Mouse (Mus musculus): ENCODE results near the gene Vcl. TPM values are rescaled to one million over a fixed set of nuclear protein-coding genes. Genes with fewer than 3 reads are reported as not detected.
A peak's percentile ranks its signal among the peaks of the same experiment; 100 is the strongest.

Vcl gene
- polyA plus RNA-seq, 1 experiment, result 23.9 TPM

DNA sequence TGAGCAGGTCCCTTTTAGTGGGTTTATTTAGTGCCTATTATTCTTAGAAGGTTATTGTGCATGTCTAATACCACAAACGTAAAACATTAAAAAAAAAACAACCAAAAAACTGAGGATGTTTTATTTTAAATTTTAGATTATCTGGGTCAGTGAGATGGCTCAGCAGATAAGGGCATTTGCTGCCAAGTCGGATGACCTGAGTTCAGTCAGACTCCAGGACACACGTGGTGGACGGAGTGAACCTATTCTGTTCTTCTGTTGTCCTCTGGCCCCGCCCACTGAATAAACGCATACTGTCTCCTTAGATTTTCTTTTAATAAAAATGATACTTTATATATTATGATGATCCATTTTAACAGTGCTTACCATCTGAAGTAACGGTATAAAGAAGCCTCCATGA lies 124.4 kb downstream of the Vcl start:
- no peak for TF ChIP-seq POLR2A (IDR thresholded peaks at IDR 0.05; ENCODE audit: borderline replicate concordance, insufficient read depth, low read length)
- TF ChIP-seq CTCF (IDR thresholded peaks at IDR 0.05; ENCODE audit: borderline replicate concordance, insufficient read depth, low read depth, low read length), result no peak
- Histone ChIP-seq H3K4me3 (replicated peaks; ENCODE audit: insufficient read depth, low read depth, low read length) (no peak overlapping the region), H3K27me3 (ENCODE audit: control insufficient read depth, insufficient read depth, low read length) (no peaks in the 10 kb centered on the region), H3K27ac (ENCODE audit: insufficient read depth, low read length) (no peak overlapping the region), H3K4me1 (ENCODE audit: control insufficient read depth, insufficient read depth, low read length) (no peaks in the 10 kb centered on the region)
- DNase-seq, result peak in 1 of 2 experiments; percentile 24
- whole genome bisulfite sequencing, result 63% methylated on average over 7 of the region's 7 CpGs

DNA sequence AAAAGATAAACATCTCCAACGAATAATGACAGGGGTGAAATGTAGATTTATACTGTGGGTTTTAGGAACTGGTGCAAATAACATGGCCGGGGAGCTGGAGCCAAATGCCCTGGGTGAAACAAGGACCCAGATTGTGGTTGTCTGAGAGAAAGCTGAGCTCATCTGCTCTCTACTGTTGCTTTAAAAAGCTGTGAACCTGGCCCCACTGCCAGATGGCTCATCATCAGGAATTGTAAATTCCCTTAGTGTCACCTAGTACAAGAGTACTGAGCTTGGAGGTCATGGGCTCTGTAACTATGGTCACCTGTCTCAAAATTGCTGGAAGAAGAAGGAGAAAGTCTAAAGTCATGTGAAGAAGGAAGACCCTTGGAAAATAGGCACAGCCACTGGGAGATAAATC lies 129.8 kb downstream of the Vcl start:
- no peak for DNase-seq
- TF ChIP-seq POLR2A (IDR thresholded peaks at IDR 0.05; ENCODE audit: borderline replicate concordance, insufficient read depth, low read length), result no peak
- no peak for TF ChIP-seq CTCF (IDR thresholded peaks at IDR 0.05; ENCODE audit: borderline replicate concordance, insufficient read depth, low read depth, low read length)
- WGBS, result 81% methylated on average over 2 of the region's 2 CpGs
- H3K4me1 ChIP-seq (ENCODE audit: control insufficient read depth, insufficient read depth, low read length), result no peaks in the 10 kb centered on the region
- no peaks in the 10 kb centered on the region for H3K27me3 ChIP-seq (ENCODE audit: control insufficient read depth, insufficient read depth, low read length)
- no peak overlapping the region for H3K27ac ChIP-seq (ENCODE audit: insufficient read depth, low read length)
- no peak overlapping the region for H3K4me3 ChIP-seq (replicated peaks; ENCODE audit: insufficient read depth, low read depth, low read length)

DNA sequence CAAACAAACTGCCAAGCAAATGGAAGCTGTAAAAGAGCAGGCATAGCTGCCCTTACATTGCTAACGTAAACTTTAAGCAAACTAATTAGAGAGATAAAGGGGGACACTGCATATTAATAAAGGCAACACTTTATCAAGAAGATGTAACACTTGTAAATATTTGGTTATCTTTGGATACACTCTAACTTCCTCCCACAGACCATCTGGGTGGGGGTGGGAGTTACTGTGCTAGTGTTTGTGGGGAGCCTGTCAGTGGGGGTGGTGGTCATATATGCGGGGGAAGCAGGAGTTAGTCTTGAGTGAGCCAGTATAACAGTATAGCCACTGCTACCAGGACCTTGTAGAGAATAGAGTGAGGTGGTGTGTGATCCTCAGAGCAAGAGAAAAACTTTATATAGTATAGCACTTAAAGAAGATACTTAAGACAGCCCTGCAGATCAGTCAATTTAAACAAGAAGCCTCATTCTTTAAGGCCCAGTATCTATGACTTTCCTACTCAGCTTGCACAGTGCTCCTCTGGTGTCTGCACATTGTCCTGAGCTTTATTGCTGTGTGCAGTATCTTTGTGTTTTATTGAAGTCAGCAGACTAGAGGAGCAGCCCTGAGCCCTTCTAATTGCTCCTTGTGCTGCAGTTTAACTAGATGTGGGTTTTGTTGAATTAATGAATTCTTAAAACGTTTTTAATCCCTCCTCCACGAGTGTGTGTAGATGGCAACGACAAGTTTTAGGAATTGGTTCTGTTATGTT lies 133.7 kb downstream of the Vcl start:
- H3K27me3 ChIP-seq (ENCODE audit: control insufficient read depth, insufficient read depth, low read length), result no peaks in the 10 kb centered on the region
- H3K27ac ChIP-seq (ENCODE audit: insufficient read depth, low read length), result no peak overlapping the region
- 85% methylated on average over 5 of the region's 5 CpGs for WGBS
- H3K4me3 ChIP-seq (replicated peaks; ENCODE audit: insufficient read depth, low read depth, low read length), result no peak overlapping the region
- H3K4me1 ChIP-seq (ENCODE audit: control insufficient read depth, insufficient read depth, low read length), result no peaks in the 10 kb centered on the region
- no peak for DNase-seq
- TF ChIP-seq POLR2A (IDR thresholded peaks at IDR 0.05; ENCODE audit: borderline replicate concordance, insufficient read depth, low read length), result no peak

DNA sequence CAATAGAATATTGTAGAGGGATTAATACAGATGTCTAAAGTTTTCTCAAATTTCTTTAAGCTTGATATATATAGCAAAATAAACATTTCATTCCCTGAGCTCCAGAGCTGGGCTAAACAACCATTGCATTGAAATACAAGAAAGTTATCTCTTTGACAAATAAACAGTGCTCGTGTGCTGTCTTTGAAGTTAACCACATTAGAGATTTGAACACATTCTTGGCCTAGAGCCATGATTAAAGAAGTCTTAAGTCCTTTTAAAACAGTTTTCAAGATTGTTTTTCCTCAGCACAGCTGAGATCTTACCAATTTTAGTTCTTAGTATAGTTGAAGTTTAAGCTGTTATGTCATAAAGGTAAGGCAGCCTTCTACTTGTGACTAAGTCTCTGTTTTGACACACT lies 135.1 kb downstream of the Vcl start:
- Histone ChIP-seq H3K27me3 (ENCODE audit: control insufficient read depth, insufficient read depth, low read length) (no peaks in the 10 kb centered on the region), H3K4me1 (ENCODE audit: control insufficient read depth, insufficient read depth, low read length) (no peaks in the 10 kb centered on the region), H3K27ac (ENCODE audit: insufficient read depth, low read length) (no peak overlapping the region), H3K4me3 (replicated peaks; ENCODE audit: insufficient read depth, low read depth, low read length) (no peak overlapping the region)
- no peak for TF ChIP-seq CTCF (IDR thresholded peaks at IDR 0.05; ENCODE audit: borderline replicate concordance, insufficient read depth, low read depth, low read length)
- TF ChIP-seq POLR2A (IDR thresholded peaks at IDR 0.05; ENCODE audit: borderline replicate concordance, insufficient read depth, low read length), result no peak
- DNase-seq, result no peak
- WGBS, result 69% methylated on average over 1 of the region's 1 CpGs

DNA sequence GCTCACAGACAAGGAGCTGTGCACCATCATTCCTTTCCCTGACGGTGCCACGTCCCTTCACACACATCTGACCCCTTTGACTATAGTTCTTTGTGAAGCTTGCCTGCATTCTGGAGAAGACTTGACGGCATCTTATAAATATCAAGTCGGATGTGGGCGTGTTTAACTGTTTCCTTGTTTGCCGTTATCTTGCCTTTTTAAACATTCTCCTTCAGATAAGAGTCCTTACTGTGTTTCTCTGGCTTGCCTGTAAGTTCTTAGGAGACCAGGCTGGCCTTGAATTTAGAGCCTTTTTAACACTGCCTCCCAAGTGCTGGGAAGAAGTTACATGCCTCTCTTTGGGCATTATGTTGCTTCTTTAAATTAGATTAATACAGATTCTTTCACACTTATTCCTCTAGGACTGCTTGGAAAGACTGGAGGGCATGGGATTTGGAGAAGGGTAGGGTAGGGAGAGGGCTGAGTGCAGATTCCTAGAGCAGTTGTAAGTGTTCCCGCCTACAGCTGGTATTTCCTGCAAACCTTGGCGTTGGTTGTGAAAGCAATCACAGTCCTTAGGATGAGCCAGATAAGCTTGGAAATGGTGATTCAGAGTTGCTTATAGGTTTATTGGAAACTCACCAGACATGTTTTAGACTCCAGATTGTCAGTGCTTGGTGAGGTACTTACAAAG lies 136.4 kb downstream of the Vcl start:
- H3K4me1 ChIP-seq (ENCODE audit: control insufficient read depth, insufficient read depth, low read length), result no peaks in the 10 kb centered on the region

DNA sequence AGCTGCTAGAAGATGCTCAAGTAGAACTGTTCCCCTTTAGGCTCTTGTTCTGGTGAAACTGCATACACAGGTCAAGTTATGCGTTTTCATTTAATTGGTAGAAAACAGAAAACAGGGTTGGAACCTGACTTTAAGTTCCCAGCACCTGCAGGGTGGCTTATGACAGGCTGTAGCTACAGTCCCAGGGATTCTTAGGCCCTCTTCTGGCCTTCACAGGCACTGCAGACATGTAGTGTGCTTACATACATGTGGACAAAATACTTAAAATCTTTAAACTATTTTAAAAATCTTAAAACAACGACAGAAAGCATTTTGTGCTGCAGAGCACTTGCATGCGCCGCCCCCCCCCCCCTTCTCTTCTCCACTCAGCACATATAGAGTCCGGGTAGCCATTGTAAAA lies 140.4 kb downstream of the Vcl start:
- Histone ChIP-seq H3K27me3 (ENCODE audit: control insufficient read depth, insufficient read depth, low read length) (no peaks in the 10 kb centered on the region), H3K4me1 (ENCODE audit: control insufficient read depth, insufficient read depth, low read length) (no peaks in the 10 kb centered on the region), H3K27ac (ENCODE audit: insufficient read depth, low read length) (no peak overlapping the region), H3K4me3 (replicated peaks; ENCODE audit: insufficient read depth, low read depth, low read length) (no peak overlapping the region)
- no peak for DNase-seq
- 88% methylated on average over 5 of the region's 5 CpGs for WGBS
- no peak for TF ChIP-seq POLR2A (IDR thresholded peaks at IDR 0.05; ENCODE audit: borderline replicate concordance, insufficient read depth, low read length)
- no peak for TF ChIP-seq CTCF (IDR thresholded peaks at IDR 0.05; ENCODE audit: borderline replicate concordance, insufficient read depth, low read depth, low read length)

More for the DNA sequence above, 136.4 kb downstream of the Vcl start:
- DNase-seq, result no peak
- no peaks in the 10 kb centered on the region for H3K27me3 ChIP-seq (ENCODE audit: control insufficient read depth, insufficient read depth, low read length)
- no peak overlapping the region for H3K4me3 ChIP-seq (replicated peaks; ENCODE audit: insufficient read depth, low read depth, low read length)
- WGBS, result 82% methylated on average over 8 of the region's 8 CpGs
- TF ChIP-seq POLR2A (IDR thresholded peaks at IDR 0.05; ENCODE audit: borderline replicate concordance, insufficient read depth, low read length) (no peak), CTCF (IDR thresholded peaks at IDR 0.05; ENCODE audit: borderline replicate concordance, insufficient read depth, low read depth, low read length) (no peak)
- H3K27ac ChIP-seq (ENCODE audit: insufficient read depth, low read length), result no peak overlapping the region

DNA sequence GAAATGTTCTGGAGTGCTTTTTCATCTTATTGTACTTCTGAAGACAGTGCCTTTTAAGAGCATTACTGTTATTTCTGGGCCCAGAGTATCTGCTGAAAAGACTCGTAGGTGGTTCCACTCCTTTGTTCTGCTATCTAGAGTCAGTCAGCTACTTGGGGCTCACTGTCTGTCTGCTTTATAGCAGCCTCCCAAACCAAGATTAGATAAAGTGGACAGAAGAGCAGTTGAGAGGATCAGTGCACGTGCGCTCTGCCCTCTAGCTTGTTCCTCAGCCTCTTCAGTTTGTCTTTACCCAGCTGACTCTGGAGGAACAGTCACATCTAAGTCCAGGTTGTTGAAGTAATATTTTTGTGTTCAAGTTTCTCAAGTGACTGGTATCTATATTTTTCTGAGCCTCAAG lies 144.8 kb downstream of the Vcl start:
- H3K4me1 ChIP-seq (ENCODE audit: control insufficient read depth, insufficient read depth, low read length), result no peaks in the 10 kb centered on the region
- TF ChIP-seq POLR2A (IDR thresholded peaks at IDR 0.05; ENCODE audit: borderline replicate concordance, insufficient read depth, low read length), result no peak
- no peaks in the 10 kb centered on the region for H3K27me3 ChIP-seq (ENCODE audit: control insufficient read depth, insufficient read depth, low read length)
- H3K4me3 ChIP-seq (replicated peaks; ENCODE audit: insufficient read depth, low read depth, low read length), result no peak overlapping the region
- no peak overlapping the region for H3K27ac ChIP-seq (ENCODE audit: insufficient read depth, low read length)
- 80% methylated on average over 3 of the region's 3 CpGs for WGBS
- no peak for DNase-seq

All from cerebellum, adult 2 months (tissue).